Mouse (Mus musculus) CH12.LX (cell line): Measurements from ENCODE around the gene Myocd. TPM values are rescaled to one million over a fixed set of nuclear protein-coding genes. Genes with fewer than 3 reads are reported as not detected.

ENCODE experiments used
- DNase-seq: peaks from one replicate; pipeline ENCODE4 v3.0.0-alpha.2; 2013; ENCODE audit errors: extremely low read depth
- H3K27ac ChIP-seq: 2 replicates; pipeline ENCODE4 v1.5.1; 2012; ENCODE audit warnings: low read depth, mild to moderate bottlenecking, control low read depth, moderate library complexity; ENCODE audit not compliant: insufficient read depth
- H3K27me3 ChIP-seq: replicated peaks from 2 replicates; pipeline ENCODE3; 2012; ENCODE audit warnings: inconsistent platforms
- H3K36me3 ChIP-seq, 2 experiments: replicated peaks in 1 of 2; 2 replicates each; pipeline versions ENCODE3 to v1.6.1; 2012; ENCODE audit warnings: inconsistent platforms in 1 of 2, low read length in 1 of 2, mild to moderate bottlenecking in 1 of 2, mixed read lengths in 1 of 2, moderate library complexity in 1 of 2; ENCODE audit not compliant: control insufficient read depth in 1 of 2, insufficient read depth in 1 of 2
- H3K4me1 ChIP-seq, 2 experiments: 2 replicates each; pipeline ENCODE4 v1.6.1; 2012; ENCODE audit warnings: inconsistent platforms in 1 of 2, moderate library complexity in 1 of 2; ENCODE audit not compliant: insufficient read depth in 2 of 2, control insufficient read depth in 1 of 2
- H3K4me2 ChIP-seq: 2 replicates; pipeline ENCODE4 v1.6.1; 2012; ENCODE audit warnings: low read depth, mild to moderate bottlenecking, control low read depth; ENCODE audit not compliant: poor library complexity, insufficient read depth, severe bottlenecking
- H3K4me3 ChIP-seq, 3 experiments: fragments of 150-350 bp in 1 of 3; sonication (generic) in 1 of 3; replicated peaks in 1 of 3; 2 replicates each; pipeline versions ENCODE3 to v1.5.1; 2011 to 2012; ENCODE audit warnings: low read depth in 2 of 3, low read length in 2 of 3, mild to moderate bottlenecking in 2 of 3, moderate library complexity in 2 of 3, control low read depth in 1 of 3, improper control_type of control experiment in 1 of 3, inconsistent platforms in 1 of 3, mixed read lengths in 1 of 3; ENCODE audit not compliant: poor library complexity in 1 of 3
- H3K79me2 ChIP-seq: replicated peaks from 2 replicates; pipeline ENCODE4 v1.6.1; 2012; ENCODE audit warnings: mild to moderate bottlenecking, moderate library complexity; ENCODE audit not compliant: control insufficient read depth, poor library complexity, insufficient read depth, severe bottlenecking; ENCODE audit errors: extremely low read depth
- H3K9ac ChIP-seq: 2 replicates; pipeline ENCODE4 v1.6.1; 2012; ENCODE audit warnings: low read depth, mild to moderate bottlenecking, control low read depth, moderate library complexity; ENCODE audit not compliant: insufficient read depth
- H3K9me3 ChIP-seq: replicated peaks from 2 replicates; pipeline ENCODE3; 2012; ENCODE audit warnings: low read length, inconsistent platforms, mixed read lengths
- BHLHE40 ChIP-seq: IDR thresholded peaks from 2 replicates; pipeline ENCODE4 v1.6.1; 2011; ENCODE audit warnings: mild to moderate bottlenecking, low read depth, low read length, improper control_type of control experiment
- CHD2 ChIP-seq: IDR thresholded peaks from 2 replicates; pipeline ENCODE4 v1.6.1; 2011; ENCODE audit warnings: low read length, improper control_type of control experiment
- CTCF ChIP-seq, 2 experiments: IDR thresholded peaks in 1 of 2; conservative IDR thresholded peaks in 1 of 2; 2 replicates each; pipeline ENCODE4 v1.5.1; 2011 to 2012; ENCODE audit warnings: low read depth in 2 of 2, low read length in 2 of 2, improper control_type of control experiment in 1 of 2, inconsistent platforms in 1 of 2, mild to moderate bottlenecking in 1 of 2, moderate library complexity in 1 of 2
- E2F4 ChIP-seq: IDR thresholded peaks from 2 replicates; pipeline ENCODE4 v1.6.1; 2011; ENCODE audit warnings: low read depth, low read length, improper control_type of control experiment; ENCODE audit not compliant: insufficient replicate concordance
- EP300 ChIP-seq: IDR thresholded peaks from 2 replicates; pipeline ENCODE4 v1.6.1; 2011; ENCODE audit warnings: low read length, improper control_type of control experiment
- ETS1 ChIP-seq: conservative IDR thresholded peaks from 2 replicates; pipeline ENCODE4 v1.6.1; 2012; ENCODE audit warnings: low read depth, mild to moderate bottlenecking, inconsistent platforms, low read length, improper control_type of control experiment, moderate library complexity
- IRF4 ChIP-seq: IDR thresholded peaks from 2 replicates; pipeline ENCODE4 v1.6.1; 2014; ENCODE audit warnings: low read depth, mild to moderate bottlenecking, inconsistent platforms, low read length, improper control_type of control experiment
- MAFK ChIP-seq: IDR thresholded peaks from 2 replicates; pipeline ENCODE4 v1.6.1; 2011; ENCODE audit warnings: low read length, improper control_type of control experiment; ENCODE audit not compliant: insufficient replicate concordance
- MAX ChIP-seq: IDR thresholded peaks from 2 replicates; pipeline ENCODE4 v1.6.1; 2011; ENCODE audit warnings: low read length, improper control_type of control experiment
- MAZ ChIP-seq: IDR thresholded peaks from 2 replicates; pipeline ENCODE4 v1.6.1; 2012; ENCODE audit warnings: low read depth, mild to moderate bottlenecking, inconsistent platforms, low read length, improper control_type of control experiment, moderate library complexity
- NRF1 ChIP-seq: IDR thresholded peaks from 2 replicates; pipeline ENCODE4 v1.6.1; 2014; ENCODE audit warnings: low read depth, mild to moderate bottlenecking, inconsistent platforms, low read length, improper control_type of control experiment, moderate library complexity
- PAX5 ChIP-seq: IDR thresholded peaks from 2 replicates; pipeline ENCODE4 v1.6.1; 2012; ENCODE audit warnings: low read length, inconsistent platforms, mixed read lengths
- RAD21 ChIP-seq: IDR thresholded peaks from 2 replicates; pipeline ENCODE4 v1.6.1; 2011; ENCODE audit warnings: low read depth, mild to moderate bottlenecking, low read length, improper control_type of control experiment, moderate library complexity
- SIN3A ChIP-seq: IDR thresholded peaks from 2 replicates; pipeline ENCODE4 v1.6.1; 2012; ENCODE audit warnings: low read length, improper control_type of control experiment, inconsistent platforms
- TBP ChIP-seq: conservative IDR thresholded peaks from 2 replicates; pipeline ENCODE4 v1.6.1; 2011; ENCODE audit warnings: low read depth, low read length, improper control_type of control experiment
- TCF12 ChIP-seq: IDR thresholded peaks from 2 replicates; pipeline ENCODE4 v1.6.1; 2014; ENCODE audit warnings: low read depth, mild to moderate bottlenecking, inconsistent platforms, low read length, improper control_type of control experiment
- UBTF ChIP-seq: IDR thresholded peaks from 2 replicates; pipeline ENCODE4 v1.6.1; 2012; ENCODE audit warnings: low read depth, mild to moderate bottlenecking, inconsistent platforms, low read length, improper control_type of control experiment, moderate library complexity
- USF2 ChIP-seq: conservative IDR thresholded peaks from 2 replicates; pipeline ENCODE4 v1.6.1; 2011; ENCODE audit warnings: low read depth, low read length, improper control_type of control experiment
- ZNF384 ChIP-seq: IDR thresholded peaks from 2 replicates; pipeline ENCODE4 v1.6.1; 2012; ENCODE audit warnings: low read depth, low read length, improper control_type of control experiment, inconsistent platforms
- dilution Hi-C: fragments of 300-500 bp; cut with MboI; formaldehyde crosslinking; loops from 2 replicates; pipeline ENCODE4 v1.14.3; 2020; ENCODE audit warnings: low sequenced_read_pairs; ENCODE audit not compliant: extremely low pct_unique_long_range_greater_than_20kb, extremely low pct_ligation_motif_present
- in situ Hi-C: fragments of 300-500 bp; cut with MboI; formaldehyde crosslinking; loops from 3 replicates; pipeline ENCODE4 v1.14.3; 2019; ENCODE audit warnings: low sequenced_read_pairs, low pct_ligation_motif_present, low pct_unique_long_range_greater_than_20kb, mixed read lengths
- polyA plus RNA-seq: library from polyadenylated mRNA; unstranded; fragments of >175 nt; gene quantifications from 2 replicates; pipeline ENCODE4 v1.2.1, GENCODE M21; 2012; ENCODE audit warnings: low read depth; ENCODE audit not compliant: insufficient read length
- total RNA-seq, 2 experiments: library from RNA; depleted of rRNA; stranded (reverse); fragments of 300-350 nt in 1 of 2; fragments of >200 nt in 1 of 2; gene quantifications; 2 replicates each; pipeline ENCODE4 v1.2.3; 2012 to 2014

The Myocd gene
- total and polyA plus RNA-seq, 3 experiments = not detected

DNA sequence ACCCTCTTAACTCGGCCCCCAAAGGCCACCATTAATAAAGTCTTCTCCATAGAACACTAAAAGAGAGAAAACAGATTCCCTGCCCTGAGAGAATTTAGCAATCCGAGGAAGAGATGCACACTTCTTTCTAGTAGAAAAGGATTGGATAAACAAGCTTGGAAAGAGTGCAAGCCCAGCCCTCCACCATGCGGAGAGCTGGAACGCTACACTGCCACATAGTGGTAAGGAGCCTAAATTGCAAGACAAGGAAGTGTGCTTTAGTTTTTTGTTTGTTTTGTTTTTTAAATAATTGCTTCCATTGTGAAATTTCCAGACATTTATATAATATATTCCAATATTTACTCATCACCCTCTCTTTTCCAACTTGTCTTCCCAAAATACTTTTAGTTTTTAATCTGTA lies 140.7 kb downstream of the Myocd start:
- DNase-seq = no peak
- dilution Hi-C loops (no loop called here), in situ Hi-C loops (no loop called here)
- TF ChIP-seq RAD21 (peak; percentile 25), USF2 (no peak), SIN3A (no peak), CTCF (conservative IDR thresholded peaks at IDR 0.05 in 1 of 2, IDR thresholded peaks at IDR 0.05 in 1 of 2; ENCODE audit: low read depth in 2 of 2, low read length in 2 of 2) (peak; percentile 37 to 52; a peak in 3 of 4 replicates)
- Histone ChIP-seq H3K36me3 (no peaks in the 10 kb centered on the region), H3K27me3 (no peaks in the 10 kb centered on the region), H3K4me1 (peaks cover 3 to 18% of the 10 kb centered on the region in 2 experiments), H3K4me3 (no peak overlapping the region), H3K79me2 (no peaks in the 10 kb centered on the region), H3K27ac (no peak overlapping the region), H3K9me3 (no peaks in the 10 kb centered on the region), H3K4me2 (no peak overlapping the region), H3K9ac (no peak overlapping the region)

- no peak overlapping the region for H3K9ac ChIP-seq
- TF ChIP-seq E2F4 (no peak), BHLHE40 (no peak), MAZ (no peak), TBP (no peak), ETS1 (no peak), NRF1 (no peak), CHD2 (no peak), MAX (no peak), MAFK (no peak), ZNF384 (no peak), TCF12 (no peak), PAX5 (no peak), IRF4 (no peak), UBTF (no peak), EP300 (no peak)
- H3K4me2 ChIP-seq = no peak overlapping the region
- no peak for DNase-seq
- no peaks in the 10 kb centered on the region for H3K79me2 ChIP-seq
- in situ Hi-C loops (no loop called here), dilution Hi-C loops (no loop called here)
- H3K4me3 ChIP-seq = no peak overlapping the region
- peaks cover 3 to 18% of the 10 kb centered on the region in 2 experiments for H3K4me1 ChIP-seq
- no peaks in the 10 kb centered on the region for H3K36me3 ChIP-seq
- H3K27ac ChIP-seq = no peak overlapping the region
- no peaks in the 10 kb centered on the region for H3K27me3 ChIP-seq
- no peaks in the 10 kb centered on the region for H3K9me3 ChIP-seq
These were observed 141.1 kb downstream of the Myocd start for GRCm38 (mm10) chr11:65128666-65129065.
